Mouse (Mus musculus) NIH3T3 (cell line): Measurements from ENCODE around the gene Gm20219.
A peak's percentile ranks its signal among the peaks of the same experiment; 100 is the strongest.

Experiments
- DNase-seq: peaks from one replicate; pipeline ENCODE4 v3.0.0-alpha.2; 2012; ENCODE audit warnings: low read depth

Gm20219 gene

GRCm38 (mm10) chr17:56552781-56553363 lies 1.3 kb downstream of the Gm20219 start:
- peak; percentile 88 for DNase-seq

- no peak for DNase-seq
Measured at GRCm38 (mm10) chr17:56551841-56552581, 2.2 kb downstream of the Gm20219 start.

- no peak for DNase-seq
Measured at GRCm38 (mm10) chr17:56550784-56551475, 3.3 kb downstream of the Gm20219 start.

GRCm38 (mm10) chr17:56548605-56549105 lies 5.5 kb downstream of the Gm20219 start:
- no peak for DNase-seq

- DNase-seq: peak; percentile 27
Measured at GRCm38 (mm10) chr17:56547846-56548604, 6.2 kb downstream of the Gm20219 start.

- no peak for DNase-seq
Measured at GRCm38 (mm10) chr17:56547116-56547845, 6.9 kb downstream of the Gm20219 start.

GRCm38 (mm10) chr17:56546576-56546975 lies 7.6 kb downstream of the Gm20219 start:
- no peak for DNase-seq

- no peak for DNase-seq
Measured at GRCm38 (mm10) chr17:56545945-56546344, 8.2 kb downstream of the Gm20219 start.

- DNase-seq: no peak
Measured at GRCm38 (mm10) chr17:56544699-56545387, 9.3 kb downstream of the Gm20219 start.

- no peak for DNase-seq
Measured at GRCm38 (mm10) chr17:56543684-56544224, 10.4 kb downstream of the Gm20219 start.

GRCm38 (mm10) chr17:56542736-56543135 lies 11.5 kb downstream of the Gm20219 start:
- no peak for DNase-seq

- DNase-seq: no peak
Measured at GRCm38 (mm10) chr17:56540562-56540975, 13.6 kb downstream of the Gm20219 start.

GRCm38 (mm10) chr17:56537912-56538311 lies 16.3 kb downstream of the Gm20219 start:
- no peak for DNase-seq

GRCm38 (mm10) chr17:56536874-56537273 lies 17.3 kb downstream of the Gm20219 start:
- DNase-seq: no peak

- no peak for DNase-seq
Measured at GRCm38 (mm10) chr17:56536192-56536591, 18.0 kb downstream of the Gm20219 start.

- DNase-seq: no peak
Measured at GRCm38 (mm10) chr17:56524943-56525342, 29.2 kb downstream of the Gm20219 start.

GRCm38 (mm10) chr17:56522744-56523143 lies 31.4 kb downstream of the Gm20219 start:
- no peak for DNase-seq

- DNase-seq: peak; percentile 60
Measured at GRCm38 (mm10) chr17:56515690-56516410, 38.3 kb downstream of the Gm20219 start.

GRCm38 (mm10) chr17:56514916-56515315 lies 39.3 kb downstream of the Gm20219 start:
- DNase-seq: no peak

- no peak for DNase-seq
Measured at GRCm38 (mm10) chr17:56514330-56514729, 39.9 kb downstream of the Gm20219 start.
